Mouse (Mus musculus): Measurements from ENCODE around the gene Unc93a2. TPM values are rescaled to one million over a fixed set of nuclear protein-coding genes. Genes with fewer than 3 reads are reported as not detected.
"Not testable (repeated sequence)": the region's sequence is repeated elsewhere in the genome, so short reads cannot be mapped to it uniquely, and the experiment has no call there.

Gene Unc93a2
- polyA plus RNA-seq, 1 experiment = 0.06 TPM

GRCm38 (mm10) chr17:7371879-7372278, 13.4 kb downstream of the Unc93a2 start, which contains the start of gene Gm49630:
Gene Gm49630, minus strand, starts transcription at chr17:7371979.
- DNase-seq (ENCODE audit: low spot score) = not testable (repeated sequence)

GRCm38 (mm10) chr17:7369401-7369800, 15.9 kb downstream of the Unc93a2 start:
- not testable (repeated sequence) for DNase-seq (ENCODE audit: low spot score)

- not testable (repeated sequence) for DNase-seq (ENCODE audit: low spot score)
Measured at GRCm38 (mm10) chr17:7366676-7367374, 18.4 kb downstream of the Unc93a2 start.

- DNase-seq (ENCODE audit: low spot score) = not testable (repeated sequence)
Measured at GRCm38 (mm10) chr17:7366265-7366664, 19.0 kb downstream of the Unc93a2 start.

GRCm38 (mm10) chr17:7365615-7366014, 19.6 kb downstream of the Unc93a2 start:
- not testable (repeated sequence) for DNase-seq (ENCODE audit: low spot score)

DNA sequence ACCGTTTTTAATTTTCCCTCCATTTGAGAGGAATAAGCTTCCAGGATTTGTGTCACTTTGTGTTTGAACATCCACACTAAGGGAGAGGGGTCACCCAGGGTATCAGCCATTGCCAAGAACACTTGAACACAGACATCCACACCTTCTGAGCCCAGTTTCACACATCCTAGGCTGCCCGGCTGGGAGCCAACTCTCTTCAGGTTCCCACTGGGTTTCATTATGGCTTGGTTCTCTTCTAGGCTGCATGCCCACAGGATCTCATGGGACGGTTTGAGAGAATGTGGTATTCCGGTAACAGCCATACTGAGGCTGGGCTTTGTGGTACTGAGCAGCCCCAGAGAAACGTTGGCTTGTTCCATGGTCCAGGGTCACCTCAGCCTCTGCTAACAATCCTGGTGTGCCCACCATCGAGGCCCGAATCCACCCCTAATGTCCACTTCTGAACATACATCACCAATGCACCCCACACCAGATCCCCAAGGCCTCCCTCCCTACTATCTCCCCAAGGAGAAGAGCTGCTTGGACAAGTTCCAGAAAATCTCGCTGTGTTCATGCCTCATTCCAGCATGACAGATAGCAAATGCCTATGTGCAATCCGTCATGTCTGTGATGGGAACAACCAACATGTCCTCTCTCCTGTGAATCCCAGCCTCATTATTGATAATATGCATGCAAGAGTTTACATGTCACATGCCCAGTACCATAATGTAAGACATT, 24.4 kb downstream of the Unc93a2 start:
- not testable (repeated sequence) for DNase-seq (ENCODE audit: low spot score)

DNA sequence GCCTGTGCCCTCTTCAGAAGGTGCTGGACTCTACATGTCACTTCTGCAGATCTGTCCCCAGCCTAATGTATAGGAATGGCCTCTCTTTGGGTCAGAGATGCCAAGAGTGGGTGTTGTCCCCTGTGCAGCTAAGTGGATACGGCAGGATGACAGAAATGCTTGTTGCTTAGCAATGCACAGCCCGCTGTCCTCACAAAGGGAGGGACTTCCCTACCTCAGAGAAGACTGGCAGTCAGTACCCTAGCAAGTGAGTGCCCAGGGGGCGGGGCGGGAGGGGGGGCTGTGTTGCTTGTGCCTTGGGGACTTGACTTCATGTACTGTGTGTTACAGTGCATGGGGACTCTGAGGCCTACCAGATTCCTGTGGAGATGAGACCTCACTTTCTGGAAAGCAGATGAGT, 25.5 kb downstream of the Unc93a2 start:
- DNase-seq (ENCODE audit: low spot score) = not testable (repeated sequence)

DNA sequence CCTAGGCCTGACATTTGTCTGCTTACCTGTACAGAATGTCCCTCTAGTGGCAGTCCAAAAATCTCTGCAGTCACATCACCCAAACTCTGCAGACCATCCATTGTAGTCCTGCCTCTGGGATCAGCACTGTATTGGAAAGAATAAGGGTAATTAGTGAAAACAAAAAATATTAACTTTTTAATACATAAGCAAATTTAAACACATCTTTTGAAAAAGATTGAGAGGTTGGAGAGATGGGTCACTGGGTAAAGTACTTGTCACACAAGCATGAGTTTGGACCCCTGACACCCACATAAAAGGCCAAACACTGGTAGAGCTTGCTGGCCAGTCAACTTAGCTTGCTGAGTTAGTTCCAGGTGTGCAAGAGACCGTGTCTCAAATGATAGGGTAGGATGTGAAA, 32.7 kb downstream of the Unc93a2 start, which contains the start of gene Ttll2:
TSS of gene Ttll2 (minus strand) at position 101 of the 400 bp plus-strand sequence.
- DNase-seq (ENCODE audit: low spot score) = not testable (repeated sequence)

DNA sequence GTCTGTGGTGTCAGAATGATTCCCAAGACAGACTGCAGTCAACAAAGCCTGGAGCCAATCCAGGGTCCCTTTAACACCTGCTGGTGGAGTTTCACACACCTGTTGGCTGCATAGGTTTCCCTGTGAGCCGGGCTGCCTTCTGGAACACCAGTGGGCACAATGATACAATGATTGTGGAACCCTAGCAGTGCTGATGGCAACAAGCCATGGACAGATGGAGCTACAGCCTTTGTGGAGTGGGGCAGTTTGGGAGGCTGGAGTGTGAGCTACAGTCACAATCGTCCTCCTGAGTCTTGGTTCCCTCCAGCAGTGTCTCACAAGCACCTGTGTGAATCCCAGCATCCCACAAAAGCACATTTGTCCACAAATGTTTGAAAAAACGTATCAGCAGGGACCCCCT, 36.5 kb downstream of the Unc93a2 start:
- DNase-seq (ENCODE audit: low spot score) = not testable (repeated sequence)

DNA sequence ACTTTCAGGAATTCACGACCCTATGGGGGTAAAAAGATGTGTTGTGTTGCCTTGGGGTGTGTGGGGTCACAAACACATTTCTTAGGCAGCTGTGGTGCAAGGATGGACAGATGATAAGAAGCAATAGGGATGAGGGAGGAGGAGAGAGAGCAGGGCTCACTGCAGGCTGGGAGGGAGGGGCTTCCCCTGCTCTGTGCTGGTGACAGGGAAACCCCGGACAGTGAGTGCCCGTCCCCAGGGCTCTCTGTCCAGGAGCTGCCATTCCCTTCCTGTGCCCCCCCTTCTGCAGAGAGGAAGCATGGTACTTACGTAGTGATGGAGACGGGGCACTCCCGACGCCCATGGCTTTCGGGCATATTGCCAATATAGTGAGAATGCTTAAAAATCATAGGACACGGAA, 47.9 kb downstream of the Unc93a2 start:
- not testable (repeated sequence) for DNase-seq (ENCODE audit: low spot score)

GRCm38 (mm10) chr17:7332745-7333144, 52.5 kb downstream of the Unc93a2 start:
- not testable (repeated sequence) for DNase-seq (ENCODE audit: low spot score)

GRCm38 (mm10) chr17:7326415-7326814, 58.8 kb downstream of the Unc93a2 start:
- DNase-seq (ENCODE audit: low spot score) = not testable (repeated sequence)

DNA sequence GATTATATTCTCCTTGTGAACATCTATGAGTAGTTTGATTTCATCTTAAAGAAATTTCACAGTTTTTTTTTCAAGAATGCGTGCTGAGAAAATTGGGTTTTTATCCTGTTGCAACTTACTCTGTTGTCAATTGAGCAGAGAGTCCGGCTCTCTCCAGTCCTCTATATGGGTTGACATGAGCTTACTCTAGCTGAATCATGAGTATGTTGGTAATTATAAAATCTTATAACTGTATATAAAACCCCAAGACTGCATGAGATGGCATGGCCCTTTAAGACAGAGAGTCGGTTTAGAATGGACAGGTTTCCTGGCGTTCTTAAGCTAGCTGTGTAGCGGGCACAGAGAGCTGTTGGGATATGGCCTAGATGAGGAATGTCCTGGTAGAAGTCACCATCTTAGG, 60.9 kb downstream of the Unc93a2 start, which contains the start of gene Tcp10a:
TSS of gene Tcp10a (plus strand) at position 301 of the 400 bp plus-strand sequence.
- DNase-seq (ENCODE audit: low spot score) = not testable (repeated sequence)

GRCm38 (mm10) chr17:7319789-7320188, 65.5 kb downstream of the Unc93a2 start:
- DNase-seq (ENCODE audit: low spot score) = not testable (repeated sequence)

DNA sequence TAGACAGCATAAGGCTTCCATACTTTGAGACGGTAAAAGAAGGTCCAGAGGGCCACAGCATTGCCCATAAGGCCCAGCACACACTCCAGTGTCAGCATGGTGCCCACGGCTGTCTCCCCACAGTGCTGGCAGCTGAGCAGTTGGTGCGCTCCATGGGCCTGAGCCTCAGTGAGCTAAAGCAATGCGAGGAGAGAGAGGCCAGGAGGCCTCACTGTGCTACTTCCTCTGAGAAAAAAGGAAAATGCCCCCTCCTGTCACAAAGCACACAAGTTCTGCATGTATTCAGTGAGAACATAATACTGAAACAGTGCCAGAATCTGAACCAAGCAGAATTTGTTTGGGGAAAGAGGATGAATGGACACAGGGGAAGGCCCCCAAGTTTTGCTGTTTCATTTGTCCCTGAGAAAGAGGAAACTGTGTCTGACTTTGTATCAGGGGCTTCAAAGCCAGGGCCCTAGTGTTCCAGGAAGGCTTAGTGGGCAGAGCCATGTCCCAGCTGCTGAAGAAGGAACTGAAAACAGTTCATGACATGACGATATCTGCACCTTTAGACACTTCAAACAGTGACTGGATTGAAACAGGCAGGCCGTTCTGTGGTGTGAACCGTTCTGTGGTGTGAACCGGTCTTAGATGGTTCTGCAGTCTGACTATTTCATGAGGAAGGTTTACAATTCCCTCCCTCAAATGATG, 69.4 kb downstream of the Unc93a2 start:
- not testable (repeated sequence) for DNase-seq (ENCODE audit: low spot score)

Other genes with a start within 250 kb of the Unc93a2 start
- gene Rps6ka2, start 215.3 kb downstream of the Unc93a2 start, polyA plus RNA-seq (2012; rRNA removed) = 4.9 and 6.5 TPM in 2 replicates
- gene Tcp10a, start 60.8 kb downstream of the Unc93a2 start, polyA plus RNA-seq (2012; rRNA removed) = not detected in 2 replicates
- gene Ttll2, start 32.8 kb downstream of the Unc93a2 start, polyA plus RNA-seq (2012; rRNA removed) = 0.04 TPM in 1 of 2 replicates, not detected in the other
- gene Gm49630, start 13.5 kb downstream of the Unc93a2 start, polyA plus RNA-seq (2012; rRNA removed) = not detected in 2 replicates

All from urinary bladder, adult 2 months (tissue).